Mouse (Mus musculus) gastrocnemius, adult 2 months (tissue): Measurements from ENCODE around the gene Snapc4. TPM values are rescaled to one million over a fixed set of nuclear protein-coding genes. Genes with fewer than 3 reads are reported as not detected.

Source experiments
- DNase-seq: peaks from one replicate; pipeline ENCODE4 v3.0.0; 2022
- H3K27ac ChIP-seq: fragments of 200-600 bp; 2 replicates; pipeline ENCODE4 v1.8.1; 2022; ENCODE audit warnings: mild to moderate bottlenecking
- H3K4me3 ChIP-seq: fragments of 200-600 bp; 2 replicates; pipeline ENCODE4 v1.8.1; 2022; ENCODE audit warnings: mild to moderate bottlenecking, moderate library complexity
- CTCF ChIP-seq: fragments of 200-600 bp; IDR thresholded peaks from 2 replicates; pipeline ENCODE4 v1.8.1; 2022; ENCODE audit warnings: antibody characterized with exemption, mild to moderate bottlenecking, moderate library complexity
- intact Hi-C: fragments of 180-260 bp; cut with DNase I; formaldehyde crosslinking; loops from one replicate; pipeline ENCODE4 v1.15.1; 2025
- total RNA-seq, 2 experiments: library from RNA; stranded (reverse); gene quantifications; 2 replicates each; pipeline ENCODE4 v1.2.3; 2021

Snapc4 gene
- total RNA-seq, 2 experiments from 2014 or later, result 7.5 to 8.6 TPM

DNA sequence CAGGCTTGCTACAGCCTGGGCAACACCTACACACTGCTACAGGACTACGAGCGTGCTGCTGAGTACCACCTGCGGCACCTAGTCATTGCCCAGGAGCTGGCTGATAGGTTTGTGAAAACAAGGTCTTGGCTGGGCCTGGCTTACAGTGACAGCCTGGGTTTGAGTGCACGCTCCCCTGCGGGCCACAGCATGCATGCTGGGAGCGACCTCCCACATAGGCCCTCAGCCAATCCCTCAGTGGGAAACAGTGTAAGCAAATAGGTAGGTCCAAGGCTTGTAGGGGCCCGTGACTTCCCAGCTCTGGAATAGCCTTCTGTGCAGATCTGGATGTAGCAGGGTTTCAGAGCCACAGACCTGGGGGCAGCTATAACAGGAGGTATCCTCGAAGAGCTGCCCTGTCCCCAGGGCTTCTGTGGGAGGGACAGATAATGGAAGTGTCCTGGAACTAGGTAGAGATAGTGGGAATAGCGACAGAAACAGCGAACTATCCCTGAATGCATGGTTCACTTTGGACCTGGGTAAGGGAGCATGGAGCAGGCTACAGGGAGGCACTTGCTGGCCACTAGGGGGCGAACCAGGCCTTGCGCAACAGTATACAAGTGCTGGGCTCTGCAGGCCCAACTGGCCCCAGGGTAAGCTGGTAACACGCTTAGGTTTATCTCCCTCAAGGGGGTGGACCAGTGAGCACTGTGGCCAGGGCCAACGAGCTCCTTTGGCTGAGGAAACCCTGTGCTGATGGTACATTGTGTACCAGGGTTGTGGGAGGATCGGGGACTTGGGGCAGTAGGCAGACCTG is 54.9 kb downstream of the Snapc4 start:
- peak overlapping the region; percentile 20; the same call in 1 of the 2 replicates for H3K27ac ChIP-seq
- H3K4me3 ChIP-seq, result no peak overlapping the region
- peak; percentile 78 for TF ChIP-seq CTCF
- intact Hi-C loops, result loop anchor here (5.0 kb wide), 1 partner anchor 237 kb away; no protein-coding TSS in a partner anchor
- peak; percentile 80 for DNase-seq

DNA sequence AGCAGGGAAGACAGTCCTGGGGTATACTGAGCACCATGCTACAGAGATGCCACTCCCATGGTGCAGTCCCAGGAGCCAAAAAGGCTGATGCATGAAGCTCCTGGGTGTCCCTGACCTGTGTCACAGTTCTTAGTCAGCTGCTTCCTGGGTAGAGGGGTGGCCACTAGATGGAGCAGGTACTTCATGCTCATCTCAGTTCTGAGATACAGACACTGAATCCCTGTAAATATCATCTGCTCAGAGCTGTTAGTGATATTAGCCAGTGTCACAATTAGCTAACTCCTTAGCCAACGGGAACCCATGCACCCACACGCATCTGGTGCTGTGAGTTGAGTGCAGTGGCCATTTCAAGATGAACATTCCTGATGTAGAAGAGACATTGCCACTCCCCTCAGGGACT is 55.5 kb downstream of the Snapc4 start:
- no peak overlapping the region; the same call in 1 of the 2 replicates for H3K27ac ChIP-seq
- peak; percentile 60 for DNase-seq
- peak; percentile 67 for TF ChIP-seq CTCF
- no peak overlapping the region for H3K4me3 ChIP-seq
- intact Hi-C loops, result loop anchor here (5.0 kb wide), 1 partner anchor 237 kb away; no protein-coding TSS in a partner anchor

DNA sequence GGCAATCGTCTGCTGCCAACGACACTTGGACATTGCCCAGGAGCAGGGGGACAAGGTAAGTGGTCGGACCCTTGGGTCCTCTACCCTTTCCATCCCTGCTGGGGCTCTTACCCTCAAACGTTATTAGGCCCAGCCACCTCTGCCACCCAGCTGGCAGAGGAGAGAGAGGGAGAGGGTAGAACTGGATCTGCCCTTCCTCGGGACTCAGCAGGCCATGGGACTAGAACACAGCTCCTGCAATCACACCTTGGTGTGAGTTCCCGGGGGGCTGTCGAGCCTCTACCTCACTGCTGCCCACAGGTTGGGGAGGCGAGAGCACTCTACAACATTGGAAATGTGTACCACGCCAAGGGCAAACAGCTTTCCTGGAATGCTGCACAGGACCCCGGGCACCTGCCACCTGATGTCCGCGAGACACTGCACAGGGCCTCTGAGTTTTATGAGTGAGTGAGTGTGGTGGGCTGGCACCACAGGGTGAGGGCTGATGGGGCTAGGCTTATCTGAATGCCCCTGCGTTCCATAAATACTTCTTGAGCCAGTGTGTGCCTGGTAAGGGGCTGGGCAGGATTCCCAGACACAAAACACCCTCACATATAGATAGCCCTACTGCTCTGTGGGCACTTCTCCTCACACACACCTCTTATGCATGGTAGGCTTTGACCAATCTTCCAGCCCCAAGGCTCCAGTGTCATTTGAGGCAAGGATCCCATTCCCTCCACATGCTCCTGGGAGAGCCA is 56.7 kb downstream of the Snapc4 start:
- intact Hi-C loops, result no loop called here
- DNase-seq, result peak; percentile 15
- no peak overlapping the region for H3K27ac ChIP-seq
- no peak for TF ChIP-seq CTCF
- no peak overlapping the region for H3K4me3 ChIP-seq

DNA sequence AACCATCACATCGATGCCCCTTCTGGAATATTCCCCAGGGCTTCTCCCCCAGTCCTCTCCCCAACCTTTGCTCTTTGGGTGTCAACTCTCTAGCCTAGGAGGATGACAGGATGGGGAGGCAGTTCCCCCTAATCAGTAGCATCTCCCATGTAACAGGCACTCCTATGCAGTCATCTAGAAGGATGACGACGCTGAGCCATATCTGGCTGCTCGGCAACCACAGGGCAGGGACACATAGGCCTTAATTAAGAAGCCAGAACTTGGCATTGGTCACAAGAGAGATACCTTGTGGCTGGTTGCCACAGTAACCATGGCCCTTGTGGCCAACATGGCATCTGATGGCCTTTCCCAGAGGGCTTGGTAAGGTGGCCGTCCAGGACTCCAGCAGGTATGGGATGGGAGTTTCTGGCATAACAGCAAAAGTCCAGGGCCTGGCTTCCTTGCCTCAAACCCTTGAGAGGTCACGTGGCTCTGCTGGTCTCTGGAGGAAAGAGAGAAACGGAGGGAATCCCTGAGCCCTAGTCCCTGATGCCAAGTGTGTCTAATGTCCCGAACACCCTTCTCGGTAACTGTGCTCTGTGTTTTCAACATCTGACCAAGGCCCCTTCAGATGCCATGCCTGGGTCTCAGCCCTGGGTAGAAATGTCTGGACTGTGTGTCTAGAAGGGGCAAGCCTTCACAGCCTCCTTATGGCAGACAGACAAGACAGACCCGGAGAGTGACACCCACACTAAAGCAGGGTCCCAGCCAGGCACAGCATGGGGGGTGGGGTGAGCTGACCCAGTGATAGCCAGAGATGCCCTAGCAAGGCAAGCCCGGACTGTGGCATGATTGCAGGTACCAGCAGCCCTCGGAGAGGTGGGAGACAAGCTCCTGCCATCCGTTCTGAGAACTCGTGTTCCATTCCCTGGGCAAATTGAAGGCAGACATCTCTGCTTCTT is 59.9 kb downstream of the Snapc4 start:
- intact Hi-C loops, result no loop called here
- peak overlapping the region; percentile 48; the same call in 1 of the 2 replicates for H3K27ac ChIP-seq
- peak; percentile 16 for DNase-seq
- H3K4me3 ChIP-seq, result no peak overlapping the region
- no peak for TF ChIP-seq CTCF

DNA sequence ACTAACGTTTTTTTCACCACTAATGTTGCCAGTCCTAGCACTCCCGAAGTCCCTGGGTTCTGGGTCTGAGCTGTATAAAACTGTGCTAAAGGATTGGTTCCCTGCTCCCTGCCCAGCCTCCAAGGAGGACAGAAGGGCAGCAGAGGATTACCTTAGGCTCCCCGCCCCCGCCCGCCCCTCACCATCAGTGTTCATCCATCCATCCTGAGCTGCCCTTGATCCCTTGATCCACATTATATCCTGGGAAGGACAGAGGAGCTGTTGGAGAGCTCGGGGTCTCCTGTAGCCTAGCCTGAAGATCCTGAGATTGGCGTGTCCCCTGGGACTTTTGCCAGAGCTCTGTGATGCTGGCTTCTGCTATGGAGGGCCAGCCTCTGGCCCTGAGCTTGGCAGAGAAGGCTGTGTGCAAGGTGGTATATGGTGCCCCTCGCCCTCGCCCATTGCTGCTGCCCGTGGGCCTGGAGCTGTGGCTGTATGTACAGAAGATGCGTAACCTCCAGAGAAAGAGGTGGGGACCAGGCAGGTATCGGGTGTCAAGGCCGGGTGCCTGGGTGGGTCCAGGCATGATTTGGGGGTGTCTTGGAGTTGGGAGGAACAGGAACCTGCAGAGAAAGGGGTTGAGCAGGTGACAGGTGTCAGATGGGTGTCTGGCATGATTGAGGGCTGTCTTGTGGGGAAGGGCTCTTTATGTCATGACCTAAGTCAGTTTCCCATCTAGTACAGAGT is 60.8 kb downstream of the Snapc4 start:
- Histone ChIP-seq H3K27ac (no peak overlapping the region; the same call in none of the 2 replicates), H3K4me3 (no peak overlapping the region)
- intact Hi-C loops, result loop anchor here (5.0 kb wide), 1 partner anchor 33 kb away; the partner anchor contains the start of gene Dnlz
- peak; percentile 12 for DNase-seq
- TF ChIP-seq CTCF, result no peak

DNA sequence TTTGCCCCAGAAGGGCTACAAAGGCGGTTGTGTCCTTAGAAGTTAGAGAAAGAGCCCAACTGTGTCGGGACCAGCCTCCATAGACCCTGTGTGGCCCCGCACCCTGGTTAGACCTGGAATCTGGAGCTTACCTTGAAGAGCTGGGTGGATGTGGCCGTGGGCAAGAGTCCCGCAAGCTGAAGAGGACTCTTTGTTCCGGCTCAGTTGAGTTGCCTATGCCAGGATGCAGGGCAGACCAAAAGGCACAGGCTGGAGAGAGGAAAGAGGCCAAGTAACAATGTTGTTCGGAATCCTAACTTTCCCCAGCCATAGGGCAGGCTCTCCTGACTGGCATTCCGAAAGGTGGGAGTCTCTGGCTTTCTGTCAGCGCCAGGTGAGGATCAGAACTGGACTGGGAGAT is 61.3 kb downstream of the Snapc4 start:
- peak; percentile 14 for DNase-seq
- H3K27ac ChIP-seq, result no peak overlapping the region; the same call in 1 of the 2 replicates
- no peak overlapping the region for H3K4me3 ChIP-seq
- intact Hi-C loops, result loop anchor here (5.0 kb wide), 1 partner anchor 33 kb away; the partner anchor contains the start of gene Dnlz
- TF ChIP-seq CTCF, result no peak

DNA sequence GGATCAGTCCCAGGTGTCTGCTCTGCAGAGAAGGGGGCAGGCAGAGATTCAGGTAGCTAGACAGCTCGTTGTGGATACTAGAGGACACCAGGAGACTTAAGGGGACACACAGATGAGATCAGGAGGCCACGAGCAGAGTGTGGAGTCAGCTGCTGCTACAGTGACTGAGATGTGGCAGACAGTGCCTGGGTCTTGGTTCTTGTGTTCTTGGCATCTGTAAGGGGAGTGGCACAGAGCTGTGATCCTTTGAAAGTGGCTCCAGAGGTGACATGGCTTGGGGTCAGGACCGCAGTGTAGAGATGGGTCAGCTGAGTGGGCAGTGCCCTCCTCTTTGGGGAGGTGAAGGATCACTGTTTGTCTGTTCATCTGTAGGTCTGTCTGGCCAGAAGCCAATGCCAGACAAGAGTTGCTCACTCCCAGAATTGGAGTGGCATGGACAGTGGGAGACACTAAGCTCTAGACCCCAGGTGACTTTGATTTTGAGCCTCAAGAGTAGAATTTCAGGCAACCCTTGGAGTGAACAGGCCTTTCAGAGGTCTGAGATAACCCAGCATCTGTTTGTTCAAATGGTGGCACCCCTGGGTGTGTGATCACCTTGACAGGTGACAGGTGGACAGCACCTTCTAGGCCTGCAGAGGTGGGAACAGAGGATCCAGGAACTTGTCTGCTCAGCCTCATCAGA is 62.3 kb downstream of the Snapc4 start:
- Histone ChIP-seq H3K4me3 (no peak overlapping the region), H3K27ac (no peak overlapping the region)
- intact Hi-C loops, result loop anchor here (5.0 kb wide), 1 partner anchor 34 kb away; the partner anchor contains the start of gene Dnlz
- no peak for TF ChIP-seq CTCF
- peak; percentile 10 for DNase-seq

DNA sequence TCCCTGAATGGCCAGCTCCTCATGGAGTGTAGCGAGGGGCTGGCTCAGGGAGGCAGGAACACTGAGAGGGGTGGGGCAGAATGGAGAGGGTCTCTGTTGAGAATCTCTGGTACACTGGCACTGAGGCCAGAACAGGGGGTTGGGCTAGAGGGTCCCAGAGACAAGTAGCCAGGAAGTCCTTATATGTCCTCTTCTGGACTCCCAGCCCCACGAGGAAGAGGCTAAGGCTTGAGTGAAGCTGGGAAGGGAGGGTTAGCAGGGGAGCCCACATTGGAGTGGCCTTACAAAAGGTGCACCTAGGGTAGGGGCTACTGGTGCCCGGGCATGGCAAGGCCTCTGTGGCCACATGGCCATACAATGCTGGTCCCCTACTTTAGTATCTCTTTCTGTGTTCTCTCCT is 63.1 kb downstream of the Snapc4 start:
- intact Hi-C loops, result loop anchor here (5.0 kb wide), 1 partner anchor 35 kb away; the partner anchor contains the start of gene Dnlz
- peak; percentile 13 for DNase-seq
- no peak for TF ChIP-seq CTCF
- peak overlapping the region; percentile 89; the same call in 1 of the 2 replicates for H3K4me3 ChIP-seq
- peak overlapping the region; percentile 93 for H3K27ac ChIP-seq

DNA sequence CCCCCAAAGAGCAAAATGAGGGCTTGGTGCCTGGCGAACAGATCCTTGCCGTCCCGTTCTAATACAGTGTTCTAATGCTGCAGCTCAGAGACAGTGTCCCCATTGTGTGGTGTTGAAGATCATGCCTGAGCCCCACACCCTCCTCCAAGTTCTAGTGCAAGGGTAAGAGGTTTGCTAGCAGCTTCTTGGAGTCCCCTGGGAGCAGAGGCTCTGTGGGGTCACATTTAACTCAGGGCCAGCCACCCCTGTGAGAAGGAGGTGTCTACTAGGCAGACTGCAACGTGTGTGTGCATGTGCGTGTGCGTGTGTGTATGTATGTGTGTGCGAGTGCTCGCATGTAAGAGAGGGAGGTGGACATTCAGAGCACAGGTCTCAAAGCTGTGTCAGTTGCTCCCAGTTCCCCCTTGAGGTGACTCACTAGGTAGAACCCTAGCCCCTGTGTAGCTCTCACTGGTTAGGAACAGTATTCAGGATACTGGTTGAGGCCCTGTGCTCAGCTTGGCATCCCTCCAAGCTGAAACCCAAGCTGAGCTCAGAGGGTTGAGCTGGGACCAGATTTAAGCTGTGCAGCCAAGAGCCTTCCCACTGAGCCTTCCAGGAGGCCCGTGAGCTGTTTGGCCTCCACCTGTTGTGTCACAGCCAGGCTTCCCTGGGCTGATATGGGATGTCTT is 63.7 kb downstream of the Snapc4 start:
- H3K4me3 ChIP-seq, result peak overlapping the region; percentile 89
- peak; percentile 74 for DNase-seq
- intact Hi-C loops, result loop anchor here (5.0 kb wide), 1 partner anchor 36 kb away; the partner anchor contains the start of gene Dnlz
- TF ChIP-seq CTCF, result no peak
- H3K27ac ChIP-seq, result peak overlapping the region; percentile 93

DNA sequence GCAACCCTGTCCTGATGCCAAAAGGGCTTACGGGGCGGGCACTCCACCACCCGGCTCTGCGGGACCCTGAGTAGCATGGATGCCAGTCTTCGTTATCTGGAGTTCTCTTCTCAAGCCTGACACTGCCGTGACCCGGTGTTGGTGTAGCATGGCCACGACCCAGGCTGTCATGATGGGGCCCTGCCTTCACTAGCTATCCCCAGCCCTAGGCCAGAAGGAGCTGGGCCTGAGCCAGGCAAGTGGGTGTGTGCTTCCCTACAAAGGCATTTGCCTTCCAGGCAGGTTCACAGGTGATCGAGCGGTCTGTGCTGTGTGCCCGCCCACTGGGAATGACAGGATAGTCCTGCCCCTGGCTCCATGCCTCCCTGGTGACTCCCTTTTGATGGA is 64.5 kb downstream of the Snapc4 start:
- Histone ChIP-seq H3K4me3 (peak overlapping the region; percentile 89), H3K27ac (peak overlapping the region; percentile 93)
- intact Hi-C loops, result loop anchor here (5.0 kb wide), 1 partner anchor 36 kb away; the partner anchor contains the start of gene Dnlz
- TF ChIP-seq CTCF, result no peak
- peak; percentile 65 for DNase-seq
